Mouse (Mus musculus): ENCODE results near the gene Hoxa3. TPM values are rescaled to one million over a fixed set of nuclear protein-coding genes. Genes with fewer than 3 reads are reported as not detected.
A peak's percentile ranks its signal among the peaks of the same experiment; 100 is the strongest.

Hoxa3 gene
- polyA plus RNA-seq, 1 experiment from 2014 or later, result 0.86 TPM

DNA sequence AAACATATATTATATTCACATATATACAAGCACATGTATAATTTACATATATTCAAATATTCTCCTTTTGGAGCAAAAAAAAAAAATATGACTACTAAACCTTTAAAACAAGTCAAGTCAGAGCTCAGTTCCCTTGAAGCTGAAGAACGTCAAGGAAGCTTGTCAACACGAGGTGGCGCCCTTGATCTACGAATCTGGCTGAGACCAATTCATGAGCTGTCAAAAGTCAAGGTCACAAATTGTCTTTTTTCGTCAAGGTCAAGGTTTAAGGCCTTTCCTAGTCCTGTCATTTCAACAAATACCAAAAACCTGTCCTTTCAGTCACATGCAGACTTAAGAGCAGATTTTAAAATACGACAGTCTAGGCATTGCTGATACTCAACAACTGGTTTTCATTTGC is 43.8 kb upstream of the Hoxa3 start:
- Histone ChIP-seq H3K4me3 (ENCODE audit: control insufficient read depth in 1 of 2, insufficient read depth in 1 of 2, low read depth in 1 of 2, low read length in 2 of 2) (no peak overlapping the region), H3K36me3 (ENCODE audit: control insufficient read depth, insufficient read depth, low read length) (no peaks in the 10 kb centered on the region), H3K4me1 (ENCODE audit: control insufficient read depth in 2 of 2, insufficient read depth in 2 of 2, low read length in 2 of 2) (peaks cover 0 to 14% of the 10 kb centered on the region in 2 experiments; a peak in 2 of 4 replicates), H3K27ac (replicated peaks in 1 of 2; ENCODE audit: control insufficient read depth in 1 of 2, insufficient read depth in 1 of 2, low read depth in 2 of 2, low read length in 2 of 2) (no peak overlapping the region), H3K4me2 (ENCODE audit: low read length) (no peak overlapping the region), H3K9ac (ENCODE audit: low read length) (no peak overlapping the region), H3K9me3 (ENCODE audit: control insufficient read depth, low read length) (no peaks in the 10 kb centered on the region), H3K27me3 (ENCODE audit: control insufficient read depth, insufficient read depth, low read length) (peaks cover 89% of the 10 kb centered on the region)
- 0% methylated on average over 6 of the region's 6 CpGs for WGBS
- no peak for ATAC-seq (ENCODE audit: insufficient number of reproducible peaks, insufficient read depth, low FRiP score, low read depth)

DNA sequence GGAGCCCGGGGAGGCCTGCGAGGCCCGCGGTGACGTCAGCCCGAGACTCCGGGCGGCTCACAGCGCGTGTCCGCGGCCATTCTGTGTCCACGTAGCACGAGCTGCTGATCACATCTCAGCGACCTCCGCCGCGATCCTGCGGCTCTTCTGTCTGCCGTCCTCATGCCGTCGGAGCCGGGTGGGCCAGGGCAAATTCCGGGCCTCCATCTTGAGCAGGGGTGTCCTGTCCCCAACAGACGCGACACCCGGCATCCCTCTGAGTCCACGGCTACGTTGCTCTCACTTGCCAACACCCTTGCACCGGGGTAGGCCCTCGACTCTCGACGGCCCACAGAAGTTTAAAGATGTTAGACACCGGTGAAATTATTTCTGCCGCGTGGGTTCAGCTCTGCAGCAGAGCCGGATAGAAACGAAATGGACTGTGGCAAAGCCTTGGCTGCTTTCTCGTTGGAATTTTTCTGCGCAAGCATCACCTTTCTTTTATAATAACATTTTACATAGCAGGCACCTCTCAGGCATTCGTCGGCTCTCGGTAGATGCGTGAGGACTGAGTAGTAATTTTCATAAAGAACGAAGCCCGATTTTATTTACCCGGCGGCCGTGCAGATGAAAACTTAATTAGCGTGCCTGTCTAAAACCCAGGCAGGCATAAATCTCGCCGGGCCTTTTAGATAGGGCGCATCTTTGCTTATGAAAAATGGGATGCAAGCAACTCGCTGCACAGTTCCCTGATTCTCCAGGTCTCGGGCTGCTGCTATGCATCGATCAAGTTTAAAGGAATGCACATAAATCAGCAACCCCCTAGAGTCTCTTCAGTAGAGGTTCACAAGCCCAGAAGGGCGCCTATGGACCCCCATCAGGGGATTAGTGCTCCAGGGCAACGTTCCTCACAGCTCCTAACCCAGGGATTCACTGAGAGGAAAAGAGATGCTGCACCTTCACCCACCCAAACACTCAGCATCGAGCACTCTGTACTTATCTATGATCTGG is 40.7 kb upstream of the Hoxa3 start:
- Histone ChIP-seq H3K9ac (ENCODE audit: low read length) (no peak overlapping the region), H3K9me3 (ENCODE audit: control insufficient read depth, low read length) (no peaks in the 10 kb centered on the region), H3K4me2 (ENCODE audit: low read length) (no peak overlapping the region), H3K4me3 (ENCODE audit: control insufficient read depth in 1 of 2, insufficient read depth in 1 of 2, low read depth in 1 of 2, low read length in 2 of 2) (peak overlapping the region in 1 of 2 experiments; percentile 16; a peak in 2 of 4 replicates), H3K27me3 (ENCODE audit: control insufficient read depth, insufficient read depth, low read length) (peaks cover 93% of the 10 kb centered on the region), H3K4me1 (ENCODE audit: control insufficient read depth in 2 of 2, insufficient read depth in 2 of 2, low read length in 2 of 2) (0 out of 4 replicates have a peak, but pooled peaks cover 0 to 2% of the 10 kb centered on the region in 2 experiments), H3K36me3 (ENCODE audit: control insufficient read depth, insufficient read depth, low read length) (no peaks in the 10 kb centered on the region), H3K27ac (replicated peaks in 1 of 2; ENCODE audit: control insufficient read depth in 1 of 2, insufficient read depth in 1 of 2, low read depth in 2 of 2, low read length in 2 of 2) (no peak overlapping the region)
- WGBS, result 1% methylated on average over 59 of the region's 59 CpGs
- no peak for ATAC-seq (ENCODE audit: insufficient number of reproducible peaks, insufficient read depth, low FRiP score, low read depth)

DNA sequence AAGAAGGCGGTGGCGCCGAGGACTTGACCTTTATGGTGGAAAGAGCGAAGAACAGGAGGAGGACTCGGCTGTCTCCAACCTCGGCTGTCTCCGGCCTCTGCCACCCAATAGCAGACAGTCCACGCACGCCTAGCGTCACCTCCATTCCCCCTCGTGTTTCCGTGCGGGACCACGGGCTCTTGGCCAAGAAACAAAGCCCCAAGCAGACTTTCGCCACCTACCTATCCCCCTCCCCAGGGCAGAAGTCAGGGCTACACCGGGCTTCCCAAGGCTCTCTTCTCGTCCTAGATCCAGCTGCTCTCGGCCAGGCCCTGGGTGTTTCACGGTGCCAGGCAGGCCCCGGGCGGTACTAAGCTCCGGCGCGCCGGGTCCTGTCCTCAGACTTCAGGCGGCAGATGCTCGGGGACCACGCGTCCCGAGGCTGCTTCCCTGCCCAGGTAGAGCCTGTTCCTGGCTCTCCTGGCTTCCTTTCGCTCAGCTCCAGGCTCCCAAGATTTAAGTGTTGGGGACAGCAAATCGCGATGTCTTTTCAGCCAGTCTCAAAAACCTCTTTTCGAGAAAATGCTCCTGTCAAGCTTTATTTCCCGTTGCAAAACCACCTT is 39.7 kb upstream of the Hoxa3 start:
- H3K9ac ChIP-seq (ENCODE audit: low read length), result no peak overlapping the region
- H3K36me3 ChIP-seq (ENCODE audit: control insufficient read depth, insufficient read depth, low read length), result no peaks in the 10 kb centered on the region
- H3K27me3 ChIP-seq (ENCODE audit: control insufficient read depth, insufficient read depth, low read length), result peaks cover 93% of the 10 kb centered on the region
- 0 out of 4 replicates have a peak, but pooled peaks cover 0 to 2% of the 10 kb centered on the region in 2 experiments for H3K4me1 ChIP-seq (ENCODE audit: control insufficient read depth in 2 of 2, insufficient read depth in 2 of 2, low read length in 2 of 2)
- WGBS, result 1% methylated on average over 35 of the region's 35 CpGs
- no peak overlapping the region for H3K4me2 ChIP-seq (ENCODE audit: low read length)
- ATAC-seq (ENCODE audit: insufficient number of reproducible peaks, insufficient read depth, low FRiP score, low read depth), result no peak
- peak overlapping the region in 1 of 2 experiments; percentile 16; a peak in 2 of 4 replicates for H3K4me3 ChIP-seq (ENCODE audit: control insufficient read depth in 1 of 2, insufficient read depth in 1 of 2, low read depth in 1 of 2, low read length in 2 of 2)
- no peak overlapping the region for H3K27ac ChIP-seq (replicated peaks in 1 of 2; ENCODE audit: control insufficient read depth in 1 of 2, insufficient read depth in 1 of 2, low read depth in 2 of 2, low read length in 2 of 2)
- H3K9me3 ChIP-seq (ENCODE audit: control insufficient read depth, low read length), result no peaks in the 10 kb centered on the region

DNA sequence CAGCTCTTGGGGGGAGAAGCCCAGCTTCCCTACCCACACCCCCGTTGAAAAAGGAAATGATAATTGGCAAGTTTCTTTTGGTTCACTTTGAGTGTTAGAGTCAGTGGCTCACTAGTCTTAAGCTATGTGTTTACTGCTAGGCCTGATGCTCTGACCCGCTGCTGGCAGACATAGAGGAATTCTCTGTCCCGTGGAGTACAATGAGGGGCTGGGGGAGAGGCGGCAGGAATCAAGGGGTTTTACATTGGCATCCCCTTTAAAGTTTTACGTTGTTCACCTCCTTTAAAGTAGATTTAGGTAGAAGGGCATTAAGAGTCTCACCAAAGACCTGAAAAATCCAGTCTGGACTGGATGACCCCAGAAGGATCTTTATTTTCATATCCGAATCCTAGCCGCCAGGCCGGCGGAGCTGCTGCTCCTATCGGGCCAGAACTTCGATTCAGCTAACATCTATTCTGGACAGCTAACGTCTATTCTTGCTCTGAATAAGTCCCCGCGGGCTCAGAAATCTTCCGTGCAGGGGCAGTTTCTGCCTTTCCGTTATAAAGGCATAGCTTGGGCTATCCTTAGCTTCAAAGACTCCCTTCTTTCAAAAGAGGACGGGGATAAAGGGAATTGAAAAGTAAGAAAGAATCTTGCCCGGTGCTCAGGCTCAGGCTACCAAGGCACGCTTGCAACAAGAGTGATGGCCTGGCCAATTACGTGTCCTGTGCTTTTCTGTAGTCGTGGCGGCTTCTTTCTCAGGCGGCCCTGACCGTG is 39.1 kb upstream of the Hoxa3 start:
- Histone ChIP-seq H3K9ac (ENCODE audit: low read length) (no peak overlapping the region), H3K4me3 (ENCODE audit: control insufficient read depth in 1 of 2, insufficient read depth in 1 of 2, low read depth in 1 of 2, low read length in 2 of 2) (no peak overlapping the region), H3K4me2 (ENCODE audit: low read length) (no peak overlapping the region), H3K4me1 (ENCODE audit: control insufficient read depth in 2 of 2, insufficient read depth in 2 of 2, low read length in 2 of 2) (0 out of 4 replicates have a peak, but pooled peaks cover 0 to 2% of the 10 kb centered on the region in 2 experiments), H3K36me3 (ENCODE audit: control insufficient read depth, insufficient read depth, low read length) (no peaks in the 10 kb centered on the region), H3K27me3 (ENCODE audit: control insufficient read depth, insufficient read depth, low read length) (peaks cover 93% of the 10 kb centered on the region), H3K27ac (replicated peaks in 1 of 2; ENCODE audit: control insufficient read depth in 1 of 2, insufficient read depth in 1 of 2, low read depth in 2 of 2, low read length in 2 of 2) (no peak overlapping the region), H3K9me3 (ENCODE audit: control insufficient read depth, low read length) (no peaks in the 10 kb centered on the region)
- WGBS, result 4% methylated on average over 24 of the region's 24 CpGs
- no peak for ATAC-seq (ENCODE audit: insufficient number of reproducible peaks, insufficient read depth, low FRiP score, low read depth)

DNA sequence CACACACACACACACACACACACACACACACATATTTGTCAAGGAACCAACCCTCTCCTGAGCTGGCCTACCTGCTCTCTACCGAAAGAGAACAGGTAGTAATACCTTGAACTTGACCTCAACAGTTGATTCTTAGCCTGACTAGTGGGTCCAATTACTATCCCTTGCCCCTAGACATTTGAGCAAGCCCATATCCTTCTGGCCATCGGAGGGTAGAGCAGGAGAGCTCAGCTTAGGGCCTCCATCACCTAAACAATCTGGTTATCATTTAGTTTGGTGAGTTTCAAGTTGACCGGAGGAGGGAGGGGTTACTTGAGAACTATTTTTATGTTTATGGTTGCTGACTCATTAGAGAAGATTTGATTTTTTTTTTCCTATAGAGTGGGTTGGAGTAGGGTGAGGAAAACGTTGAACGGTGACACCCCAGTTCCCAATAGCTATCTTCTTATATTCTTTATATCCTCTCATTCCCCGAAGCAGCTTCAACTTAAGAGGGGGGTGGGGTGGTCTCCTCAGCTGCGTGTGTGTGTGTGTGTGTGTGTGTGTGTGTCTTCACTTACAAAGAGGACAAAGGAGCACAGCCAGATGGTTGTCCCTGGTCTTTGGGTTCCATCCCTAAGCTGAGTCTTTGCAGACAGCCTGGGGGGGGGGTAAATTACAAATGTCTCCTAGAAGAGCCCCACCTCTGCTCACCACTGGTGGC is 38.2 kb upstream of the Hoxa3 start:
- no peak overlapping the region for H3K9ac ChIP-seq (ENCODE audit: low read length)
- peaks cover 95% of the 10 kb centered on the region for H3K27me3 ChIP-seq (ENCODE audit: control insufficient read depth, insufficient read depth, low read length)
- no peak overlapping the region for H3K27ac ChIP-seq (replicated peaks in 1 of 2; ENCODE audit: control insufficient read depth in 1 of 2, insufficient read depth in 1 of 2, low read depth in 2 of 2, low read length in 2 of 2)
- H3K4me1 ChIP-seq (ENCODE audit: control insufficient read depth in 2 of 2, insufficient read depth in 2 of 2, low read length in 2 of 2), result peaks cover 0 to 2% of the 10 kb centered on the region in 2 experiments; a peak in 1 of 4 replicates
- H3K9me3 ChIP-seq (ENCODE audit: control insufficient read depth, low read length), result no peaks in the 10 kb centered on the region
- no peak for ATAC-seq (ENCODE audit: insufficient number of reproducible peaks, insufficient read depth, low FRiP score, low read depth)
- no peaks in the 10 kb centered on the region for H3K36me3 ChIP-seq (ENCODE audit: control insufficient read depth, insufficient read depth, low read length)
- H3K4me3 ChIP-seq (ENCODE audit: control insufficient read depth in 1 of 2, insufficient read depth in 1 of 2, low read depth in 1 of 2, low read length in 2 of 2), result no peak overlapping the region
- H3K4me2 ChIP-seq (ENCODE audit: low read length), result no peak overlapping the region
- WGBS, result 11% methylated on average over 7 of the region's 7 CpGs

DNA sequence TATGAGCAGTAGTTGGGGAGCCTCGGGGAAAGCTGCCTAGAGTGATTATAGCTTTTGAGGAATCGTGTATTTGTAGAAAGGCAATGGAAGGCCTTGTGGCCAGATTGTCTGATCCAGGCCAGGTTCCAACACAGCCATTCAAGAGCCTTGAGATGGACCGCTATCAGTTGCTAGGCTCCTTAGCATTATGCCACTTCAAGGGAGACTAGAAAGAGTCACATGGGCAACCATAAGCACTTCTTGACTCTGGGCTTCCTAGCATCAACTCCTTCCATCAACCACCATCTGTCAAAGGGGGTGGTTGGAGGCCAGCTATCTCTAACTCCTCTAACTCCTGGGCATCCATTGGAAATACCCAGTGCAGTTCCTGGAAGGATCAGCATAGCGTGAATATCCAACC is 36.7 kb upstream of the Hoxa3 start:
- Histone ChIP-seq H3K9ac (ENCODE audit: low read length) (no peak overlapping the region), H3K27me3 (ENCODE audit: control insufficient read depth, insufficient read depth, low read length) (peaks cover 97% of the 10 kb centered on the region), H3K9me3 (ENCODE audit: control insufficient read depth, low read length) (no peaks in the 10 kb centered on the region), H3K4me2 (ENCODE audit: low read length) (no peak overlapping the region), H3K36me3 (ENCODE audit: control insufficient read depth, insufficient read depth, low read length) (no peaks in the 10 kb centered on the region), H3K4me3 (ENCODE audit: control insufficient read depth in 1 of 2, insufficient read depth in 1 of 2, low read depth in 1 of 2, low read length in 2 of 2) (no peak overlapping the region), H3K27ac (replicated peaks in 1 of 2; ENCODE audit: control insufficient read depth in 1 of 2, insufficient read depth in 1 of 2, low read depth in 2 of 2, low read length in 2 of 2) (no peak overlapping the region), H3K4me1 (ENCODE audit: control insufficient read depth in 2 of 2, insufficient read depth in 2 of 2, low read length in 2 of 2) (peaks cover 0 to 7% of the 10 kb centered on the region in 2 experiments; a peak in 2 of 4 replicates)
- WGBS, result 3% methylated on average over 4 of the region's 4 CpGs
- no peak for ATAC-seq (ENCODE audit: insufficient number of reproducible peaks, insufficient read depth, low FRiP score, low read depth)

DNA sequence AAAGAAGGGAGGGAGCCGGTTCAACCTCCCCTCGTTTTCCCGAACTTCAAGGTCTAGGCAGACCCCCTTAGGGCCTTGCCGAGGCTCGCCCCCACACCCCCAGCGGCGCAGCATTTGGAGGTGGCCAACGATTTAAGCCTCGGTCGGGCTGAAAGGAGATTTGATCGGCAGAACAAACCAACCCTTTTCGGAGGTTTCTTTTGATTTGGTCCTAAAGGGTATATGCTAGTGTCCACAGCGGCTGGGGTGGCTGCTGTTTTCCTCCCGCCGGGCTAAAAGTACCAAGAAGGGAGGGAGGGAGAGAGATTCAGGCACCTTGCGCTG is 36.2 kb upstream of the Hoxa3 start:
- no peak overlapping the region for H3K4me2 ChIP-seq (ENCODE audit: low read length)
- H3K4me3 ChIP-seq (ENCODE audit: control insufficient read depth in 1 of 2, insufficient read depth in 1 of 2, low read depth in 1 of 2, low read length in 2 of 2), result 0 out of 4 replicates have a peak overlapping the region, but pooled peaks of 1 of the 2 experiments have one; percentile 3
- WGBS, result 1% methylated on average over 16 of the region's 16 CpGs
- H3K27me3 ChIP-seq (ENCODE audit: control insufficient read depth, insufficient read depth, low read length), result peaks cover 97% of the 10 kb centered on the region
- no peak overlapping the region for H3K27ac ChIP-seq (replicated peaks in 1 of 2; ENCODE audit: control insufficient read depth in 1 of 2, insufficient read depth in 1 of 2, low read depth in 2 of 2, low read length in 2 of 2)
- no peak for ATAC-seq (ENCODE audit: insufficient number of reproducible peaks, insufficient read depth, low FRiP score, low read depth)
- no peaks in the 10 kb centered on the region for H3K9me3 ChIP-seq (ENCODE audit: control insufficient read depth, low read length)
- no peaks in the 10 kb centered on the region for H3K36me3 ChIP-seq (ENCODE audit: control insufficient read depth, insufficient read depth, low read length)
- no peak overlapping the region for H3K9ac ChIP-seq (ENCODE audit: low read length)
- peaks cover 0 to 8% of the 10 kb centered on the region in 2 experiments; a peak in 2 of 4 replicates for H3K4me1 ChIP-seq (ENCODE audit: control insufficient read depth in 2 of 2, insufficient read depth in 2 of 2, low read length in 2 of 2)
